Mouse (Mus musculus) neural tube, embryonic 14.5 days (tissue): Measurements from ENCODE around the gene Syna. TPM values are rescaled to one million over a fixed set of nuclear protein-coding genes. Genes with fewer than 3 reads are reported as not detected.
A peak's percentile ranks its signal among the peaks of the same experiment; 100 is the strongest.

Experiments used
- ATAC-seq: fragments of 200-750 bp; cut with Nextera tagmentation; 2 replicates; pipeline ENCODE4 v1.8.0; 2017; ENCODE audit warnings: low read depth, mild to moderate bottlenecking, moderate TSS enrichment, moderate library complexity
- H3K27ac ChIP-seq: fragments of 300-500 bp; sonication (generic); 2 replicates; pipeline ENCODE4 v1.5.1; 2014; ENCODE audit warnings: low read depth, mild to moderate bottlenecking, control low read depth, low read length, moderate library complexity, mixed read lengths
- H3K27me3 ChIP-seq: fragments of 300-500 bp; sonication (generic); 2 replicates; pipeline ENCODE4 v1.6.1; 2014; ENCODE audit warnings: low read length; ENCODE audit not compliant: control insufficient read depth, insufficient read depth
- H3K36me3 ChIP-seq: fragments of 300-500 bp; sonication (generic); 2 replicates; pipeline ENCODE4 v1.6.1; 2014; ENCODE audit warnings: low read length, mixed read lengths; ENCODE audit not compliant: control insufficient read depth, insufficient read depth
- H3K4me1 ChIP-seq: fragments of 300-500 bp; sonication (generic); 2 replicates; pipeline ENCODE4 v1.6.1; 2014; ENCODE audit warnings: low read length; ENCODE audit not compliant: control insufficient read depth, insufficient read depth
- H3K4me2 ChIP-seq: fragments of 300-500 bp; sonication (generic); 2 replicates; pipeline ENCODE4 v1.6.1; 2014; ENCODE audit warnings: mild to moderate bottlenecking, low read depth, low read length, control low read depth
- H3K4me3 ChIP-seq: fragments of 300-500 bp; sonication (generic); 2 replicates; pipeline ENCODE4 v1.5.1; 2014; ENCODE audit warnings: low read depth, low read length, control low read depth, mixed read lengths
- H3K9ac ChIP-seq: fragments of 300-500 bp; sonication (generic); replicated peaks from 2 replicates; pipeline ENCODE4 v1.6.1; 2014; ENCODE audit warnings: low read depth, mild to moderate bottlenecking, control low read depth, low read length, mixed read lengths
- H3K9me3 ChIP-seq: fragments of 300-500 bp; sonication (generic); 2 replicates; pipeline ENCODE4 v1.6.1; 2016; ENCODE audit warnings: low read length; ENCODE audit not compliant: control insufficient read depth
- WGBS: fragments of 180-500 bp; shearing (Covaris S2); extraction: QIAGEN DNeasy Blood & Tissue Kit; methylation state at CpG from one replicate; pipeline ENCODE4 v1.1.7; 2014; 5-methylcytosine and 5-hydroxymethylcytosine counted together
- polyA plus RNA-seq: library from polyadenylated mRNA; unstranded; fragments of >200 nt; fragmentation: Nextera tagmentation; extraction: Ambion mirVana; gene quantifications from 2 replicates; pipeline ENCODE4 v1.2.1, GENCODE M21; 2014

The Syna gene
- polyA plus RNA-seq, 1 experiment from 2014 or later: not detected

- no peak overlapping the region for H3K9ac ChIP-seq
- no peaks in the 10 kb centered on the region for H3K27me3 ChIP-seq
- no peak overlapping the region; the same call in 1 of the 2 replicates for H3K27ac ChIP-seq
- no peak for ATAC-seq
- no peak overlapping the region for H3K4me3 ChIP-seq
- H3K4me2 ChIP-seq: no peak overlapping the region
- no peaks in the 10 kb centered on the region for H3K9me3 ChIP-seq
- peaks cover 44% of the 10 kb centered on the region for H3K4me1 ChIP-seq
- 72% methylated on average over 3 of the region's 3 CpGs for WGBS
- H3K36me3 ChIP-seq: peaks cover 4% of the 10 kb centered on the region; the same call in 1 of the 2 replicates
These were observed 14.7 kb downstream of the Syna start for GRCm38 (mm10) chr5:134545242-134545629.

GRCm38 (mm10) chr5:134544516-134545241 lies 15.3 kb downstream of the Syna start:
- Histone ChIP-seq H3K4me3 (no peak overlapping the region), H3K36me3 (peaks cover 4% of the 10 kb centered on the region; the same call in 1 of the 2 replicates), H3K4me1 (peaks cover 42% of the 10 kb centered on the region), H3K9me3 (no peaks in the 10 kb centered on the region), H3K9ac (no peak overlapping the region), H3K27me3 (no peaks in the 10 kb centered on the region), H3K4me2 (no peak overlapping the region), H3K27ac (peak overlapping the region; percentile 28)
- ATAC-seq: no peak
- 58% methylated on average over 19 of the region's 19 CpGs for WGBS

- no peak overlapping the region for H3K27ac ChIP-seq
These were observed 18.3 kb downstream of the Syna start for GRCm38 (mm10) chr5:134541640-134542039.

GRCm38 (mm10) chr5:134540881-134541280 lies 19.1 kb downstream of the Syna start:
- H3K27ac ChIP-seq: no peak overlapping the region
- no peak overlapping the region for H3K4me3 ChIP-seq
- H3K36me3 ChIP-seq: peaks cover 4% of the 10 kb centered on the region; the same call in 1 of the 2 replicates
- peaks cover 19% of the 10 kb centered on the region for H3K4me1 ChIP-seq
- no peak overlapping the region for H3K4me2 ChIP-seq
- H3K9ac ChIP-seq: no peak overlapping the region
- 77% methylated on average over 6 of the region's 6 CpGs for WGBS
- no peaks in the 10 kb centered on the region for H3K9me3 ChIP-seq
- H3K27me3 ChIP-seq: no peaks in the 10 kb centered on the region
- ATAC-seq: no peak

More at GRCm38 (mm10) chr5:134541640-134542039, 18.3 kb downstream of the Syna start:
- H3K4me3 ChIP-seq: no peak overlapping the region
- H3K36me3 ChIP-seq: peaks cover 4% of the 10 kb centered on the region; the same call in 1 of the 2 replicates
- peaks cover 24% of the 10 kb centered on the region for H3K4me1 ChIP-seq
- H3K9me3 ChIP-seq: no peaks in the 10 kb centered on the region
- no peak overlapping the region for H3K4me2 ChIP-seq
- no peak overlapping the region for H3K9ac ChIP-seq
- no peak for ATAC-seq
- WGBS: 34% methylated on average over 7 of the region's 7 CpGs
- H3K27me3 ChIP-seq: no peaks in the 10 kb centered on the region

GRCm38 (mm10) chr5:134539891-134540290 lies 20.1 kb downstream of the Syna start:
- no peak overlapping the region for H3K9ac ChIP-seq
- peaks cover 11% of the 10 kb centered on the region for H3K36me3 ChIP-seq
- peaks cover 18% of the 10 kb centered on the region for H3K4me1 ChIP-seq
- peak; percentile 55; the same call in 1 of the 2 replicates for ATAC-seq
- H3K4me2 ChIP-seq: no peak overlapping the region
- H3K9me3 ChIP-seq: no peaks in the 10 kb centered on the region
- WGBS: 11% methylated on average over 3 of the region's 3 CpGs
- peak overlapping the region; percentile 55; the same call in 1 of the 2 replicates for H3K27ac ChIP-seq
- no peak overlapping the region for H3K4me3 ChIP-seq
- no peaks in the 10 kb centered on the region for H3K27me3 ChIP-seq

GRCm38 (mm10) chr5:134536036-134536435 lies 23.9 kb downstream of the Syna start:
- H3K27me3 ChIP-seq: no peaks in the 10 kb centered on the region
- H3K27ac ChIP-seq: no peak overlapping the region
- H3K4me2 ChIP-seq: no peak overlapping the region
- no peak overlapping the region for H3K4me3 ChIP-seq
- WGBS: 90% methylated on average over 6 of the region's 6 CpGs
- H3K4me1 ChIP-seq: peaks cover 11% of the 10 kb centered on the region
- no peaks in the 10 kb centered on the region for H3K9me3 ChIP-seq
- peaks cover 28% of the 10 kb centered on the region for H3K36me3 ChIP-seq
- no peak overlapping the region for H3K9ac ChIP-seq
- no peak for ATAC-seq

GRCm38 (mm10) chr5:134532417-134532816 lies 27.6 kb downstream of the Syna start:
- no peaks in the 10 kb centered on the region for H3K27me3 ChIP-seq
- no peak for ATAC-seq
- 93% methylated on average over 6 of the region's 6 CpGs for WGBS
- no peak overlapping the region for H3K4me3 ChIP-seq
- H3K4me2 ChIP-seq: no peak overlapping the region
- H3K9ac ChIP-seq: no peak overlapping the region
- H3K4me1 ChIP-seq: peaks cover 8% of the 10 kb centered on the region; the same call in 1 of the 2 replicates
- no peak overlapping the region for H3K27ac ChIP-seq
- H3K9me3 ChIP-seq: no peaks in the 10 kb centered on the region
- H3K36me3 ChIP-seq: peaks cover 28% of the 10 kb centered on the region

- 72% methylated on average over 9 of the region's 9 CpGs for WGBS
- no peaks in the 10 kb centered on the region for H3K9me3 ChIP-seq
These were observed 28.4 kb downstream of the Syna start for GRCm38 (mm10) chr5:134531585-134531984.

GRCm38 (mm10) chr5:134530830-134531229 lies 29.1 kb downstream of the Syna start:
- H3K27me3 ChIP-seq: no peaks in the 10 kb centered on the region
- H3K36me3 ChIP-seq: peaks cover 28% of the 10 kb centered on the region
- H3K4me3 ChIP-seq: no peak overlapping the region
- peak; percentile 49; the same call in 1 of the 2 replicates for ATAC-seq
- H3K9ac ChIP-seq: no peak overlapping the region
- no peak overlapping the region for H3K4me2 ChIP-seq
- peak overlapping the region; percentile 52; the same call in 1 of the 2 replicates for H3K27ac ChIP-seq
- 56% methylated on average over 7 of the region's 7 CpGs for WGBS
- no peaks in the 10 kb centered on the region for H3K9me3 ChIP-seq
- peaks cover 8% of the 10 kb centered on the region; the same call in 1 of the 2 replicates for H3K4me1 ChIP-seq

More at GRCm38 (mm10) chr5:134531585-134531984, 28.4 kb downstream of the Syna start:
- Histone ChIP-seq H3K9ac (no peak overlapping the region), H3K4me2 (no peak overlapping the region), H3K4me3 (no peak overlapping the region), H3K36me3 (peaks cover 28% of the 10 kb centered on the region), H3K4me1 (peaks cover 8% of the 10 kb centered on the region; the same call in 1 of the 2 replicates), H3K27me3 (no peaks in the 10 kb centered on the region), H3K27ac (peak overlapping the region; percentile 52)
- ATAC-seq: no peak
